Mouse (Mus musculus) embryo, embryonic 9.5 days (tissue): Measurements from ENCODE around the gene Chchd10.
"Not testable (repeated sequence)": the region's sequence is repeated elsewhere in the genome, so short reads cannot be mapped to it uniquely, and the experiment has no call there.

ENCODE experiments used
- DNase-seq: peaks from one replicate; pipeline ENCODE4 v3.0.0-alpha.2; 2017; ENCODE audit errors: extremely low spot score

Gene Chchd10

DNA sequence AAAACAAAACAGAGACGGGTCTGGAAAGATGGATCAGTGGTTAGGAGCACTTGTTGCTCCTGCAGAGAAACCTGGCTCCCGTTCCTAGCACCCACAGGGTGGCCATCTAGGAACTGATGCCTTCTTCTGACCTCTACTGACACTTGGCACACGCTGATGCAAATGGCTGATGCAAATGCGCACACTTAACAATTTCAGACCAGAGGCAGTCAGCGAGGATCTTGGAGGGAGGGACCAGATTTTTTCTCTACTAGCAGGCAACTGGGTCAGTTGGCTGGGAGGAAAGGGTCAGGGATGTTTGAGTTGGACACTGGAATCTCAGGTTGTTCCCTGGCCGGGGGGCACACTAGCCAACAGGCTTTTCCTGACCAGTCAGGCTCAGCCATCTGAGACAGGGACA is at the start of gene Chchd10:
Gene Chchd10 (plus strand): TSS at position 240 of the 400 bp plus-strand sequence.
- no peak for DNase-seq

DNA sequence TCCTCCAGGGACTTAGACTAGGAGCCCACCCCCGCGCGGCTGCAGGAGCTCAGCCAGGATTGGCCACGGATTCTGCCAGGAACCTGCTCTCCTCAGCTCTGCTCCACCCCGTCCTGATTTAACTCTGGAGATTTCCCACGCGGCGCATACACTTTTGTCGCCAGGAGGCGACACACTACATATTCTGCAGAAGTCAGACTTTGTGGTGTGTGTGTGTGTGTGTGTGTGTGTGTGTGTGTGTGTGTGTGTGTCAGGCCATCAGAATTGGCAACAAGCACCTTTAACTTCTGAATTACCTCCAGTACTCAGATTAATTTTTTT is 49.7 kb upstream of the Chchd10 start:
- DNase-seq, result peak; percentile 80

DNA sequence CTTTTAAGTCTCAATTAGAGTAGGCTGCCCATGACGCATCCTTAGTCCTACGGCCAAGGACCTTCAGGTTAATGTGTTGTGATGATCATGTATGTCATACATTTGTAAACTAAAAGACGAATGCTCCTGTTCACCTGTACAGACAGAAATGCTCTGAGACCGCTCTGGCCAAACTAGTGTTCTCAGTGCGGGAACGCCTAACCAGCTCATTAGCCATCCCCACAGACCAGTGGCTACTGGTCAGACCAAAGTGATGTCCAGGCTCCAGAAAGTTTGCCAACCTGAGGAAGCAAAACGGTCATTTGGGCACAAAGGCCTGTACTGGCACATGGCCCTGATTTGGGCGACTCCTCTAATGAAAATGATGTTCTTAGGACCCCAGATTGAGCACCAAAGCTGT is 48.2 kb upstream of the Chchd10 start:
- no peak for DNase-seq

GRCm38 (mm10) chr10:75887504-75887903 is 45.4 kb upstream of the Chchd10 start:
- not testable (repeated sequence) for DNase-seq

- DNase-seq, result peak; percentile 32
These were observed 43.4 kb upstream of the Chchd10 start for GRCm38 (mm10) chr10:75889406-75890153.

DNA sequence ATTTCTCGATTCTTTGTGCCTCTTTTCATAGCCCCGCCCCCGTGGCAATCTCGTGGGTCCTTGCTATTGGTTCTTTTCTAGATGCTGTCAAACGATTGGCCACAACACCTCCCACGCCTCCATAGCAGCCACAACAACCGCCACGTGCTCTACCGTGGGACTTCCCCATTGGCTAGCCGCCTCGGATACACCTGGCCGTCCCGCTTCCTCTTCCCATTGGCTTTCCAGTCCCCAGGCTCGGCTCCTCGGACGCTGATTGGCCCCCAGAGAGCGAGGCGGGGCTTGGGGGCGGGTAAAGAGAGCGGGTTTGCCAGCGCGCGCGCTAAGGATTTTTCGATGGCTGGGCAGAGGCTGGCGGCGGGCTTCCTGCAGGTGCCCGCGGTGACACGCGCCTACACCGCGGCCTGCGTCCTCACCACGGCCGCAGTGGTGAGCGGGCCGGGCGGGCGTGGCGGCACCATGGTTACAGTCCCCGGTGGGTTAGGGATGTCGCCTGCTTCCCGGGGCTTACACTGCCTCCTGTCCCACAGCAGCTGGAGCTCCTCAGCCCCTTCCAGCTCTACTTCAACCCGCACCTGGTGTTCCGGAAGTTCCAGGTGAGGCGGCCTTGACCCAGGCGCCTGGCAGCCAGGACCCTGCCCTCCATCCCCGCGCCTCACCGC is 39.7 kb upstream of the Chchd10 start, which contains the start of gene Derl3:
Gene Derl3 (plus strand): TSS at position 325 of the 662 bp plus-strand sequence.
- DNase-seq, result peak; percentile 96

- no peak for DNase-seq
These were observed 38.3 kb upstream of the Chchd10 start for GRCm38 (mm10) chr10:75894601-75895000.

- no peak for DNase-seq
These were observed 37.2 kb upstream of the Chchd10 start for GRCm38 (mm10) chr10:75895730-75896129.

GRCm38 (mm10) chr10:75896208-75896607 is 36.7 kb upstream of the Chchd10 start:
- no peak for DNase-seq

GRCm38 (mm10) chr10:75897373-75897772 is 35.6 kb upstream of the Chchd10 start:
- DNase-seq, result peak; percentile 58

DNA sequence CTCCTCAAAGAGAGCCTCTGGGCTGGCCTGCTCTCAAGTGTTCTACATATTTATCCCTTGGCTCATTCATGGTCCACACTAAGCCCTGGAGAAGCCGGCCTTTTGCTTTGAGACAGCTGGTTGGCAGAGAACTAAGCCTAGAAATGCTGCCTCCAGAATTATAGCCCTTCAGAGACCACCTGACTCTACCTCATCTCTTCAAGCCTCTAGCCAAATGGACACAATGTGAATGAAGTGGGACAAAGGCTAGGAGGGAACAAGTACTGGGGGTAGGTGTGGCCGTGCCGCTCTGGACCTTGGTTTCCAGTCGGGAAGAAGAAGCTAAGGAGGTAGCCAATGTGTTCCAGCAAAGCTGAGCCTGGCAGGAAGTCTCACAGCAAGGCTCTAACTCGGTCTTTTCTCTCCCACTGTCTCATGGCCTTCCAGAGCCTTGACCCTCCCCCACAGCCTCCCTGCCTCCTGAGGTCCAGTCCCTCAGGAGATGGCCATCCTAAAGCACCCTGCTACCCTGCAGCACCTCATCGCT is 34.8 kb upstream of the Chchd10 start:
- DNase-seq, result no peak

- no peak for DNase-seq
These were observed 34.1 kb upstream of the Chchd10 start for GRCm38 (mm10) chr10:75898846-75899245.

DNA sequence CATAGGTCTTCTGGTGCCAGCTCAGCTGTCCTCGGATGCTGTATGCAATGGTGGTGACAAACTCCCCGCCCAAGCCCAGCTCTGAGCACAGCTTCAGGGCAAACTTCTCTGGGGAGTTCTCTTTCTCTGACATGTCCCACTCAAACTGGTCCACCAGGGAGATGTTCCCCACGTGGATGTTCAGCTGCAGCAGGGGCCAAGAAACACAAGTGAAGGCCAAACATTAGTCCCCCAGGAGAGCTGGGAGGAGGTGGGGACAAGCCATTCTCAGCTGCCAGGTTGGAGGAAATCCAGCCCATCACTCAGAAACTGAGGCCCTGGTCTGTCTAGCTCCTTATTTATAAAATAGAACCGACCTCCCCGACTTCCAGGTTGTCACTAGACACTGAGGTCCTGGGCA is 28.5 kb upstream of the Chchd10 start:
- no peak for DNase-seq

GRCm38 (mm10) chr10:75906882-75907281 is 26.0 kb upstream of the Chchd10 start:
- no peak for DNase-seq

DNA sequence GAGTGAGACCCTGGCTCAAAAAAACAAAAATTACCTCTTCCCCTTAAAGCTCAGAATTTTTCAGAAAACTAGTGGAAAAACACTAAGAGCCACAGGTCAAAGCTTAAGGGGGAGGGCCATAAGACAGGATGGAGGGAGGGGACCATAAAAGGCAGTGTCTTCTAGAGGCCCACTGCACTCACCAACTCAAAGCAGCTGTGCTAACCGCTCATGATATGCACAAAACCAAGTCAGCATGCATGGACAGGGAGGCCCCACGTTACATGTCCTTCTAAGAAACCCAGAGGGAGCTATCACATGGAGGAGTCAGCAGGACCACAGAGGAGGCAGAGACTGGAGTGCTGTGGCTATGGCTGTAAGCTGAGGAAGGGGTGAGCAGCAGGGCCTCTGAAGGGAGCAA is 22.2 kb upstream of the Chchd10 start:
- DNase-seq, result no peak

- no peak for DNase-seq
These were observed 19.8 kb upstream of the Chchd10 start for GRCm38 (mm10) chr10:75913013-75913589.

- DNase-seq, result no peak
These were observed 17.4 kb upstream of the Chchd10 start for GRCm38 (mm10) chr10:75915557-75915956.

GRCm38 (mm10) chr10:75916840-75917239 is 16.1 kb upstream of the Chchd10 start:
- DNase-seq, result no peak

DNA sequence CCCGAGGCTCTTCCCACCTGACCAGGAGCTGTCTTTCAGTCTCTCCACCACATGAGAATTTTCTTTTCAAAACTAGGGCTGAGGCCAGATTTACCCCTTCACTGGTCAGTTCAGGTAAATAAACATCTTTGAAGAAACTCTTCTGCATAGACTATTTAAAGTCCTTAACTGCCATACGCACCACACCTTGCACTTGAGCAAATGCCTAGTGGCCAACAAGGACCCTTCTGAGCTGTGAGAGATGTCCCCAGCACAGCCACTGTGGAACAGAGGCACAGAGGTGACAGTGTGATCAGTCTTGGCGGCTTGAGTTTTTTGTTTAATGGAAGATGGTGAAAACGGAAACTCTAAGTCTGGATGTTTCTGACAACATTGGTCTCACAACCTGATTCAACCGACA is 13.9 kb upstream of the Chchd10 start:
- no peak for DNase-seq

GRCm38 (mm10) chr10:75921026-75921725 is 11.8 kb upstream of the Chchd10 start, which contains the start of gene Smarcb1:
Smarcb1 (minus strand) TSS chr10:75921617.
- peak; percentile 91 for DNase-seq

DNA sequence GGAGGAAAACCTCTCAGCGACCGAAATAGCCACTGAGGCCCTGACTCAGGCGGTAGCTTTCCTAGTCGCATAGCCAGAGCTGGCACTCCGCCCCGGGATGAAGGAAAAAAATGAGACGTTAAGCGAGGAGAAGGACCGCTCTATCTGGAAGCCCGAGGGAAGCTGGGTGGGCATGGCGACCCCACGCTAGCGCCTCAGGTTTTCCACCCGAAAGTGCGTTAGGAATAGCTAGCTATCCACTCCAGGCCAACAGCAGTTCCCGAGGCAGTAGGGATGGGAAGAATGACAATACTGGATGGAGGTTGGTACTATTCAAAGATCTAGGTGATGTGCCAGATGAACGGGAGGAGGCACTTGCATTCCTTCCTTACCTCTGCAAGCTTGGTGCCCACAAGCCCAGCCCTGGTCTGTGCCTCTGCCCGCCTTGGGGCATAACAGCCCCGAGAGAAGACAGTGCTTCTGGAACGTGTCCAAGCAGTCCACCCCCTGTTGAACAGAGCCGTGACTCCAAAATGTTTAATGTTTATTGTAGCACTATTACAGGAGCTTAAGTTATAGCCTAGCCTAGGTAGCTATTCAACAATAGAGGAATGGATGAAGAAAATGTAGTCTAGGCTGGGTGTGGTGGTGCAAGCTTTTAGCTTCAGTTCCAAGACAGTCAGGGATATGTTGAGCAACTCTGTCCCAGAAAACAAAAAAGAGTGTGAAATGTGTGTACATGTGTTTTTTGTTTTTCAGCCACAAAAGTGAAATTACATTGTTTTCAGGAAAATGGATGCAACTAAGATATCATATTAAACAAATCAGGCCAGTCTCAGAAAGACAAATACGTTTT is 11.0 kb upstream of the Chchd10 start:
- no peak for DNase-seq
